Mouse (Mus musculus): ENCODE results near the gene Sntb2.

- no peak for TF ChIP-seq CTCF (IDR thresholded peaks at IDR 0.05; ENCODE audit: control insufficient read depth, insufficient read depth, insufficient replicate concordance, low read depth, low read length)
- no peak for TF ChIP-seq POLR2A (IDR thresholded peaks at IDR 0.05; ENCODE audit: control insufficient read depth, low read depth, low read length)
Measured at GRCm38 (mm10) chr8:107035641-107036040, 100.1 kb downstream of the Sntb2 start.
